Mouse (Mus musculus) cerebellum, adult (tissue): ENCODE results near the gene Bysl.
"Not testable (repeated sequence)": the region's sequence is repeated elsewhere in the genome, so short reads cannot be mapped to it uniquely, and the experiment has no call there.

ENCODE experiments used
- ATAC-seq: cut with Nextera tagmentation; 2 replicates; pipeline ENCODE4 v1.9.2; 2017; ENCODE audit warnings: mild to moderate bottlenecking, moderate library complexity, mixed read lengths; ENCODE audit not compliant: insufficient number of reproducible peaks, low FRiP score, low TSS enrichment

Gene Bysl

GRCm38 (mm10) chr17:47622912-47623554, 11.7 kb upstream of the Bysl start:
- no peak for ATAC-seq

DNA sequence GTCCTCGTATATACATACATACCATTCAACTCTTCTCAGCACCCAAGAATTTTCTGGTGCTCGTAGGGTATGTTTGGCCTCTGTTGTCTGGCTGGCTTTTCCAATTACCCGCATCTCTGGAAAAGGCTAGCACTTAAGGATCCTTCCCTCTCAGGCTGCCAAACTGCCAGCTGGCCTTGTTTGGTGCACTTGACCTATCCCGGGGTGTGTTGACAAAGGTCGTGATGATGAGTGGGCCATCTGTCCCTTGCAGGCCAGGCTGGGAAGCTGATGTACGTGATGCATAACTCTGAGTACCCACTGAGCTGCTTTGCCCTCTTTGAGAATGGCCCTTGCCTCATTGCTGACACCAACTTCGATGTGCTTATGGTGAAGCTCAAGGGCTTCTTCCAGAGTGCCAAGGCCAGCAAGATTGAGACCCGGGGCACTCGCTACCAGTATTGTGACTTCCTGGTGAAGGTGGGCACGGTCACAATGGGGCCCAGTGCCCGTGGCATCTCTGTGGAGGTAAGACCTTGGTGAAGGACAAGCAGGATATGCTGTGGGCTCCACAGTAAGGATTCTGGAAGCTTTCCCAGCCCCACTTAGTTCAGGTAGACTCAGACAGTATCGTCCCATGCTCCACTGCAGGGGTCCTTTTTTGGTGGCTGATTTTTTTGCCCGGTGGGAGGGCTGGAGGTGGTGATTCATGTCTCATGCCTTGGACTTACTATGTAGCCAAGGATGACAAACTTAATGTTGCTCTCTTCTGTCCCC, 7.4 kb upstream of the Bysl start:
- no peak for ATAC-seq

- no peak for ATAC-seq
Measured at GRCm38 (mm10) chr17:47617605-47618307, 6.5 kb upstream of the Bysl start.

GRCm38 (mm10) chr17:47616652-47617051, 5.4 kb upstream of the Bysl start:
- ATAC-seq: no peak

GRCm38 (mm10) chr17:47616119-47616518, 4.8 kb upstream of the Bysl start:
- no peak for ATAC-seq

DNA sequence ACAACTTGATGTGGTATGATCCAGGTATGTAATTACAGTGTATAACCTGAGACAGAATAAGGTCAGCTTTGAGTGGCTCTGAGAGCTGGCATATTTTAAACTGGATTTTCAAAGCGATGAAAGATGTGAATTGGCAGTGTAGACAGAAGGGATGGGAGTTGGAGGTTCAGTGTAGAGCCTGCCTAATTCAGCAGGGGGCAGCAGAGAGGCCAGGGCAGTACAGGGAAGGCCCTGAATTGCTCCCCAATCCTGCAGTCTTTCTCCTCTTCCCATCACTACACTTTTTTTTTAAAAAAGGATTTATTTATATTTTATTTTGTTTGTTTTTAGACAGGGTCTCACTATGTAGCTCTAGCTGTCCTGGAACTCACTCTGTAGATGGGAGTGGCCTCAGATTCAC, 2.7 kb upstream of the Bysl start:
- ATAC-seq: no peak

GRCm38 (mm10) chr17:47611661-47611982, 330 bp upstream of the Bysl start:
- ATAC-seq: no peak

GRCm38 (mm10) chr17:47609182-47609581, 2.1 kb downstream of the Bysl start:
- no peak for ATAC-seq

DNA sequence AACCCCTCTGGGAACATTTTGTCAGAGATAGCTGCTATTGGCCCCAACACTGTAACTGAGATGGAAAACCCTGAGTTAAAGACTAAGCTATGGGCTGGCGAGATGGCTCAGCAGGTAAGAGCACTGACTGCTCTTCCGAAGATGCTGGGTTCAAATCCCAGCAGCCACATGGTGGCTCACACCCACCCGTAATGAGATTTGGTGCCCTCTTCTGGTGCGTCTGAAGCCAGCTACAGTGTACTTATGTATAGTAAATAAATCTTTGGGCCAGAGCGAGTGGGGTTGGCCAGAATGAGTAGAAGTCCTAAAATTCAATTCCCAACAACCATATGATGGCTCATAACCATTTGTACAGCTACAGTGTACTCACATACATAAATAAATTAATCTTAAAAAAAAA, 5.1 kb downstream of the Bysl start:
- no peak for ATAC-seq

DNA sequence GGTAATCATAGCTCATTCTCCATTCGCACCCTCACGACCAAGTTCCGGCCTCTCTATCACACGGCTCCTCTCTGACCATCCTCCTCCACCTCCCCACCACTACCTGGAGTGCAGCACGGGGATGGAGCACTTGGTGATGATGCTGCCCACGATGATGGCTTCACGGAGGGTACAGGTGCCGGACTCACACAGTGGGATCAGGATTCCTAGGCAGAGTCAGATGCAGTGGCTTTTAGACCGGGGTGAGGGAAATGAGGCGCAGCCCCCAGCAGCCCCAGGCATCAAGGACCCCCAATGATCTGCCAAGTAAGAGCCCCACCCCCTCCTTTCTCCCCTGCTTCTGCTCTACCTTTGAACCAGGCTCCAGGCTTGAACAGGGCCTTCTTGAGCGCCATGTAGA, 9.0 kb downstream of the Bysl start:
- ATAC-seq: no peak

DNA sequence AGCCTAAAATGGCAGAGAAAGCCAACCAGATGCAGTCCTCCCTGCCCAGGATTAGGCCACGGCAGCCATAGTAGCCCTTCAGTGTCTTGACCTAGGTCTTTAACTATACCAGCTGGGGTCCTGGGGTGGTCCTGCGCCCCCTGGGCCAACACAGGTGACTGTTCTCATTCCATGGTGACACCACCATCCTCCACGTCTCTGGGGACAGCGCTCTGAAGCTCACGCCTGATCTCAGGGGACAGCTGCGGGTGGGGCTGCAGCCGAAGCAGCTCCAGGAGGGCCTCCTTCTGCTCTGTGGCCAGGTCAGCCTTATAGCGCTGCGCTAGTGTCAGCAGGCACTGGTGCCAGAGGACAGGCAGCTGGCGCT, 9.9 kb downstream of the Bysl start:
- ATAC-seq: no peak

DNA sequence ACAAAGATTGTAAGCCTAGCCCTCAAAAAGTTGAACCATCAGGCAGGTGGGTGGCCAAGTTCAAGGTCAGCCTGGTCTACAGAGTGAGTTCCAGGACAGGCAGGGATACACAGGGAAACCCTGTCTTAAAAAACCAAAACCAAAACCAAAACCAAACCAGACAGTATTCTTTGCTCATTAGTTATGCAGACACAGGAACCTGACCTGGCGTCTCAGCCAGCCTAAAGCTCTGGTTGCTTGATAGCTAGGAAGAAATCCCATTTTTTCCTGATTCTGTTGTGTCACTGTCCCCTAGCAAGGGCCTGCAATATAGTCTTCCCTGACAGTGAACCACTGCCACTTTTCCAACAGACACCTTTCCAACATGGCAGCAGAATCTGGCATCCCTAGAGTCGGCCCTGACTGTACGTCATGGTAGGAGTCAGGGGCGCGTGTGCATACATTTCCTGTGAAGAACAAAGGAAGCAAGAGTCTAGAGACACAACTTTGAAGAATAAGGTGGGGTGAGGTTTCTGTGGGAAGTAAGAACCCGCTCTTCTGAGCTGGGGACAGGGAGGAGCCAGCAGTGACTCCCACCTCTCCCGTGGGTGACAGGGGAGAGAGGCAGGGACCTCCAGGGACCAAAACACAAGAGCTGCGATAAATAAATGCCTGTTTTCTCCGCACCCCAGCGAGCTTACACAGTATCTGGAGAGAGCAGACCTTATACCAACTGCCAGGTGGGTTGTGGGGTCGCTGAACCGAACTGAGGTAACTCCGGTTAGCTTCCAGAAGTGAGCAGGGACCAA, 10.5 kb downstream of the Bysl start:
- ATAC-seq: no peak

DNA sequence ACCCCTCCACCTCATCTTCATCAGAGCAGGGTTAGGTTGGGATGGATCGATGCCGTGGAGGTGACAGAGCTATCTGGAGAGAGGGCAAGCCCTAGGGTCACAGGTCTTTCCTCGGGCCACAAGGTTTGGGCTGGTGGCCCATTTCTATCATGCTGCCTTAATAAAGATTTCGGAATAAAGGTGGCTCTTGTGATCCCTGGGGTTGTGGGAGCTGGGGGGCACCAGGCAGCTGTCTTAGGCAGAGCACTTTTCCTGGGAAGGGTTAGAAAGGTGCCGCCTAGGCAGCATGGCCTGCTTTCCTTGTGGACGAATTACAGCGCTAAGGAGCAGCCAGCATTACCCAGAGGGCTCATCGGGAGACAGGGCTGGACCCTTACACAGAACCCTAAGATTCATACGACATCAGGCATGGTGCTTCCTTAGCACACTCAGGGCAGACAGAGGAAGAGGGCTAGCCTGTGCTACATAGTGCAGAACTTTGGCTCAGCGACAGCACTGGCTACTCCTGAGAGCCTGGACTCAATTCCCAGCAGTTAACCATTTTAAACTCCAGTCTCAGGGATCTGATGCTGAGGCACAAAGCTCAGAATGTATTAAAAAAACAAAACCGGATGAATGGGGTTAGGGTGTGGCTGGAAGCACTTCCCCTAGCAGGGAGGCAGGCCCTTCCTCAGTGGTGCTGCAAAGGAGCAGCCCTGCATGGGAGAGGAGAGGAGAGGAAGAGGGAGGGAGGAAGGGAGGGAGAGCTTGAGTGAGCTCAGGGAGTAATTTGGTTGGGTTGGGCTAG, 11.6 kb downstream of the Bysl start:
- no peak for ATAC-seq

DNA sequence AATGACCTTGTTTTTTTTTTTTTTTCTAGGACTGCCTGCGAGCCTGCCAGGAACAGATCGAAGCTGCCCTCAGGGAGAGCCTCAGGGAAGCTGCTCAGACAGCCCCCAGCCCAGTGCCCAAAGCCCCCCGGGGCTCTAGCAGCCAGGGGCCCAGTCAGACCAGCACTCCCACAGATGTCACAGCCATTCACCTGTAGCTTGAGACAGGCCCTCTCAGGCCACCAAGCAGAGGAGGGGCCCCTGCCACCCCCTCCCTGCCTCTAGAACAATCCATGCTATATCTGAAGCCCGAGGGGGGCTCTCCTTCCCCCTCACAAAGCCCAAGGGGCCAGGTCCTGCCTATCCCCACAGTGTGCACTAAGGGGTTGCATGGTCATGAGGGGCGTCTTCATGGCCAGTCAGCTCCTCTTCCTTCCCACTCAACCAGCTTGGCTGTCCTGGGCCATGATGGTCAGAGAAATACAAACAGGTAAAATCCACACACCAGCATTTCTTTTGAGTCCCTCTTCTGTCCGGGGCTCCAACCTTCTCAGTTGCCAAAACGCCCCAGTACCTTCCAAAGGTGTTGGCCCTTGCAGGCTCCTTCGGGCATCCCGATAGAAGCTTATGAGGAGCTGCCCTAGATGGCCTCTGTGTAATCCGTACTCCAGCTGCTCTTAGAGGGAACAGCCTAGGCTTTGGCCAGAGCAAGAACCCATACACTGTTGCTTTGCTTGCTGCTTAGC, 12.6 kb downstream of the Bysl start:
- ATAC-seq: not testable (repeated sequence)

DNA sequence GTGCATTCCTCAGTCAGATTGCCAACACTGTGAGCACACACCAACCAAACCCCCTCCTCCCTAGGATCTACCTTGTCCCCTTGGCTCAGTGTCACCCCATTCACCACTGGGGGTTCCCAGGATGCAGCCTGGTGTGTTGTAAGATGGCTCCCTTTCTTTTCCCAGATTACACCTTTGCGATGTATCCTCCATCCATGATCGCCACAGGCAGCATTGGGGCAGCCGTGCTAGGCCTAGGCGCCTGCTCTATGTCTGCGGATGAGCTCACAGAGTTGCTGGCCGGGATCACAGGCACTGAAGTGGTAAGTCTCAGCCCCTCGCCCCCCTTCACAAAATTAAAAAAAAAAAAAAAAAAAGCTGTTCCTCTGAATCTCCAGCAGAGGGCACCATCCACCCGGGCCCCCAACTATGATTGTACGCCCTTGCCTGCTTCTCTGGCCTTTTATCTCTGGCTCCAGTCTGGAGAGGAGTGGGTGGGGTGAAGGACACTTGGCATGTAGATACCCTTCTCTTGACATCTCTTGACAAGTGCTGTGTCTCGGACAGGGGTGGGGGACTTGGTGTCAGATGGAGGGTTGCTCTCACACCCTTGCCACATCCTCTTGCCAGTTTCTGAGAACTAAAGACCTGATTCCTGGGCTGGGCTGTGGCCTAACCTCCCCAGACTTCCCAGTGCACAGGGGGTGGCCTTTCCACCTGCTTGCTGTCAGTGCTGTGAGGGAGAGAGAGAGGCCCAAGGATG, 13.3 kb downstream of the Bysl start:
- ATAC-seq: no peak

GRCm38 (mm10) chr17:47597261-47597660, 14.0 kb downstream of the Bysl start:
- ATAC-seq: no peak

- ATAC-seq: no peak
Measured at GRCm38 (mm10) chr17:47596839-47597164, 14.5 kb downstream of the Bysl start.

DNA sequence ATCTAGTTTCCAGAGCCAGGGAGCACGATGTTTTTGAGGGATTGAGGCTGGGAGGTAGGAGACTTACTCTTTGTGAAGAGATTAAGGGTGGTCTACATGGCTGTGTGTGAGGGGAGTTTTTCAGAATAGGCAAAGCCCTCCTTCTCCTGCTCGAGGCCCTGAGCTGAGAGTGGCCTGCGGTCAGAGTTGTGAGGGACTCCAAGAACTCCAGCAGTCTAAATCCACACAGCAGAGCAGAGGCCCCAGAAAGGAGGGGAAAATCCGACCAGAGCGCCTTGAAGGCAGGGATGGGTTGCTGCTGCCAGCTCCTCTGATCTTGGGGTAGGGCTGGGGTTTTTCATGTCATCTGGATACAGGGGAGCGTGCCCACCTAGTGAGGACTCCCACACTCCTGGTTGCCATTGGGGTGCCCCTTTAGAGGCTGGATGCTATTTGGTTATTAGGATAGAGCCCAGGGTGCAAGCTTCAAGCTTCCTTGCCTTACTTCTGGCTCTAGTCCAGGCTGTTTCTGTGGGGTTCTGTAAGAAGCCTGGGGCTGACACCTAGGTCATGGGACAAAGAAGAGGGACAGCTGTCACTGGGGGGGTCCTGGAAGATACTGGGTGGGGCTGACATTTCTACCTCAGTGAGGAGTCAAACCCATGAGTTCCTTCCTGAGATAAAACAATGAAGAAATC, 15.0 kb downstream of the Bysl start:
- no peak for ATAC-seq
